Mouse (Mus musculus): ENCODE measurements around the gene Luc7l.
"Not testable (repeated sequence)": the region's sequence is repeated elsewhere in the genome, so short reads cannot be mapped to it uniquely, and the experiment has no call there.

The Luc7l gene

DNA sequence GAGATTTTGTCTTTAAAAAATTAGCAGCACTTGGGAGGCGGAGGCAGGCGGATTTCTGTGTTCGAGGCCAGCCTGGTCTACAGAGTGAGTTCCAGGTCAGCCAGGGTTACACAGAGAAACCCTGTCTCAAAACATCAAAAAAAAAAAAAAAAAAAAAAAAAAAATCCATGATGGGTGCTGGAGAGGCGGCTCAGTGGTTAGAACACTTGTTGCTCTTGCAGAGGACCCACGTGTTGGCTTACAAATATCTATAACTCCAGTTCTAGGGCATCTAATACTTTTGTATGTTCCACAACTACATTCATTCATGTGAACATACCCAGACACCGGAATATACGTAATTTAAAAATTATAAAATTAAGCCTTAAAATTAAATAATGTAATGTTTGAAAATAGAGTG is 2.6 kb downstream of the Luc7l start:
- no peak for DNase-seq

DNA sequence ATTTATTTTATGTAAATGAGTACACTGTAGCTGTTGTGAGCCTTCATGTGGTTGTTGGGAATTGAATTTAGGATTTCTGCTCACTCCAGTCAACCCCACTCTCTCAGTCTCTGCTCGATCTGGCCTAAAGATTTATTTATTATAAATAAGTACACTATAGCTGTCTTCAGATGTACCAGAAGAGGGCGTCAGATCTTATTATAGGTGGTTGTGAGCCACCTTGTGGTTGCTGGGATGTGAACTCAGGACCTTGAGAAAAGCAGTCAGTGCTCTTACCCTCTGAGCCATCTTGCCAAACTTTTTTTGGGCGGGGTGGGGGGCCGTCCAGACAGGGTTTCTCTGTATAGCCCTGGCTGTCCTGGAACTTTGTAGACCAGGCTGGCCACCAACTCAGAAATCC is 9.1 kb downstream of the Luc7l start:
- no peak for DNase-seq

DNA sequence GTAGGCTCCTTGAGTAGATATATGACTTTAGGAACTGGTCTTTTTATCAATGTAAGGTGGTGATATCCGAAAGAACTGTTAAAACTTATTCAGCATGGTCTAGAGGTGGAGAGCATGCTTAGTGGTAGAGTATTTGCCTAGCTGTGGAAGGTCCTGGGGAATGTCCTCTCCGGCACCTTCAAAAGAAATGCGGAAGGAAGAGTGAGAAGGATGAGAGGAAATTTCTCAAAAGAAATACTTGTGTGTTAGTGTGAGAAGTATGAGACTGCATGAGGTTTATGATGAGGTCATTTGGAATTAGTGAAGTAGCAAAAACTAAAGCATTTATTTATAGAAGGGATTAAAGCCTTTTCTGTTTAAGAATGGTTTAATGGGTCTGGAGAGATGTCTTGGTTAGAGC is 9.7 kb downstream of the Luc7l start:
- no peak for DNase-seq

DNA sequence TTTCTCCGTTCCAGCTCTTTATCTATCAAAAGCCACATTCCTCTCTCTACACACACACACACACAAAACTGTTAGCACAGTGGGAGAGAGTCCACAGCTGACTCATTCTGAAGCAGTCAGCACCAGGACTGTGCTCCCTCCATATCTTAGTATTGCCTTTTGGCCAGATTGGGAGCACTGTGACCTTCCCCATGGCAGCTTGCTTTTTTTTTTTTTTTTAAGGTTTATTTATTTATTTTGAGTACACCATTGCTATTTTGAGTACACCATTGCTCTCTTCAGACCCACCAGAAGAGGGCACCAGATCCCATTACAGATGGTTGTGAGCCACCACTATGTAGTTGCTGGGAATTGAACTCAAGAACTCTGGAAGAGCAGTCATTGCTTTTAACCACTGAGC is 16.2 kb downstream of the Luc7l start:
- DNase-seq, result no peak

DNA sequence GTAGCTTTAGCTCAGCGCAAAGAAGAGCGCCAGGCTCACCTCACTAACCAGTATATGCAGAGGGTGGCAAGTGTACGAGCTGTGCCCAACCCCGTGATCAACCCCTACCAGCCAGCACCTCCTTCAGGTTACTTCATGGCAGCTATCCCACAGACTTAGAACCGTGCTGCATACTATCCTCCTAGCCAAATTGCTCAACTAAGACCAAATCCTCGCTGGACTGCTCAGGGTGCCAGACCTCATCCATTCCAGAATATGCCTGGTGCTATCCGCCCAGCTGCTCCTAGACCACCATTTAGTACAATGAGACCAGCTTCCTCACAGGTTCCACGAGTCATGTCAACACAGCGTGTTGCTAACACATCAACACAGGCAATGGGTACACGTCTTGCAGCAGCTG is 16.9 kb downstream of the Luc7l start:
- DNase-seq, result not testable (repeated sequence)

DNA sequence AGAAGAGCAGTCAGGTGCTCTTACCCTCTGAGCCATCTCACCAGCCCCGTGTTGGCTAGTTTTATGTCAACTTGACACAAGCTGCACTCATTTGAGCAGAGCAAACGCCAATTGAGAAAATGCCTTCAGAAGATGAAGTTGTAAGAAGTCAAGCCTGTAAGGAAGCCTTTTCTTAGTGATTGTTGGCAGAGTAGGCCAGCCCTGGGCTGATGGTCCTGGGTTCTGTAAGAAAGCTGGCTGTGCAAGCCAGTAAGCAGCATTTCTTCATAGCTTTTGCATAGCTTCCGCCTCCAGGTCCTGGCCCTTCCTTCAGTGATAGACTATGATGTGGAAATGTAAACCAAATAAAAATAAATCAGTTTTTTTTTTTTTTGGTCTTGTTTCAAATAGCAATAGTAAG is 19.9 kb downstream of the Luc7l start:
- no peak for DNase-seq

DNA sequence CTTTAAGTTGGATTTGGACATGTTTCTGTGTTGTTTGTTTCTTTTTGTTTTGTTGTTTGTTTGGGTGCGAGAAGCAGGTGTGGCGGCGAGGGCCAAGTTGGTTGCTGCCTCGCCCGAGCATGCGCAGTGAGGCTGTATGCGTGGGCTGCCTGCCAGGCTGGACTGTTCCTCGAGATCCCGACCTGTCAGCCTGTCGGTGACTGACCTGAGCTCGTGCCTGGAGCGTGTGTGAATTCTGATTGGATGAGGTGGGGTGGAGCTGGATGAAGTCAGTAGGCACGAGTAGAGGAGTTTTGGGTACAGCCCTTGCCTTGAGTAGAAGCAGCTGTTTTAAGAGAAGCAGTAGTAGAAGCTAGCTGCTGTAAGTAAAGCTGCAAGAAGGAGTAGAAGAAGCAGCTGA is 23.2 kb downstream of the Luc7l start:
- DNase-seq, result no peak

DNA sequence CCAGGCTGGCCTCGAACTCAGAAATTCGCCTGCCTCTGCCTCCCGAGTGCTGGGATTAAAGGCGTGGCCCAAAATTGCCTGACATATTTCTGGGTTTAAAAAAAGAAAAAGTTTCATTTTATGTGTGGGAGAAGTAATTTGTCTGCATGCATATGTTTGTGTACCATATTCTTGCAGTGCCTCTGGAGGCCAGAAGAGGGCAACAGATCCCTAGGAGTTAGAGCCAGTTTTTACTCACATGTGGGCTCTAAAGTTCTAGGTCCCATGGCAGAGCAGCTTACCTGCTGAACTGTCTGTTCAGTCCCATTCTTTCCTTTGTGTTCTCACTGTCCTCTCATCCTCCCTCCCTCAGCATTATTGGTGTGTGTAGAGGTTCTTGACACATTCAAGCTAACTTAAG is 24.0 kb downstream of the Luc7l start:
- DNase-seq, result peak; percentile 10 to 24

DNA sequence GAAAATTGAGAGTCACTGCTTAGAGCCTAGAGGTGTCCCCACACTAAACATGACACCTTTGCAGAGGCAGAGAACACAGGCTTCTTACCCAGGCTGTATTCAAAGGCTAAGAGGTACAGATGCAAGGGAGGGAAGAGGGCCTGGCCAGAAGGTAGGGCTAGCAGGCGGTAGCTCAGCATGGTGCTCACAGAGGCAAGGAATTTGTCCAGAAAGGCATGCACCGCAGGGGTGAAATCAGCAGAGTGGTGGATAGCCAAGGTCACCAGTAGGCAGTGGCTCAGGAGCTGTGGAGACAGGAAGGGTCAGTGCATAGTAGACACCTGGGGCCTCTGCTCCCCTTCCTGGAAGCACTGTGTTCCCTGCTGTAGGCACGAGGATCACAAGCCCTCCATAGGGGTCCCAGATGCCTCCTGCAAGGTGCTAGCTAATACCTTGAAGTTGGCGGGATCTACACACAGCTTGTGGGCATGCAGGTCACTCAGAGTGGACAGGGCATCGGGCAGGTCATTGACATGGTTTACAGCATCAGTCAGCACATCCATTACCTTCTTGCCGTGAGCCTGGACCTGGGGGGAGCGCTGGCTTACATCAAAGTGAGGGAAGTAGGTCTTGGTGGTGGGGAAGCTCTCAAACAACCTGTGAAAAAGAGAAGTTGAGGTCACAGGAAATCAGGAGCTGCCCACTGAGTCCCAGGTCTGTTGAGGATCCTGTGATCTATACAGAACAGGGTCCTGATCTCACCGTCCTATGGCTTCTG is 33.7 kb downstream of the Luc7l start:
- DNase-seq, result no peak

DNA sequence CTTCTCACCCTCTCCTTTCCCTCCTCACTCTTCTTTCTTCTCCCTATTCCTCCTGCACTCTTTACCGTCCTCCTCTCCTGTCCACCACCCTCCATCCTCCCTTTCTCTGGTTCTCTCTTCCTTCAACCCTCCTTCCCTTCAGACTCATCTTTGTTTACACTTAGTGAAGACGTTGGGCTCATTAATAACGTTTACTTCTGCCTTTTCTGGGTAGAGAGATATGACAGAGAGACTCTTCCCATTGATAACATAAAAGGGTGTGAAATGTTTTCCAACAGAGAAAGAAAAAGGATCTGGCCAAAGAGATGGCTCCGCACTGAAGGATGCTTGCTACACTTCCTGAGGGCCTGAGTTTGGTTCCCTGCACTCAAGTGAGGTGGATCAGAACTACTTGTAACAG is 36.8 kb downstream of the Luc7l start:
- no peak for DNase-seq

DNA sequence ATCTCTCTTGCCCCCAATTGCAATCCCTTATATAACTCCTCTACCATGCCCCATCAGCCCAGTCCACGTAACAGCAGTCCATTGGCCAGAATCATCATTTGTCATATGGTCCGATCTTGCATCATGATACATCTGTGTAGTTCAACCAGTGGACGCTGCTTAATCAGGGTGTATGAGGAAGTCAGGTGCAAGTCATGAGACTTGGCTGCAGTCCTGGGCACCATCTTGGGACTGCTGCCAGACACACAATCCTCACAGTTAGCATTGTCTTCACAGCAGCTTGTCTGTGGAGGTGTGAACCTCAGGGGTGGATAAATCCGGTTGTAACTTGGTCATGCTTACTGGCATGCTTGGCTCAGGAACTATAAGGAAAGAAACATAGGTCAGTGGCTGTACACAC is 45.6 kb downstream of the Luc7l start:
- DNase-seq, result not testable (repeated sequence)

DNA sequence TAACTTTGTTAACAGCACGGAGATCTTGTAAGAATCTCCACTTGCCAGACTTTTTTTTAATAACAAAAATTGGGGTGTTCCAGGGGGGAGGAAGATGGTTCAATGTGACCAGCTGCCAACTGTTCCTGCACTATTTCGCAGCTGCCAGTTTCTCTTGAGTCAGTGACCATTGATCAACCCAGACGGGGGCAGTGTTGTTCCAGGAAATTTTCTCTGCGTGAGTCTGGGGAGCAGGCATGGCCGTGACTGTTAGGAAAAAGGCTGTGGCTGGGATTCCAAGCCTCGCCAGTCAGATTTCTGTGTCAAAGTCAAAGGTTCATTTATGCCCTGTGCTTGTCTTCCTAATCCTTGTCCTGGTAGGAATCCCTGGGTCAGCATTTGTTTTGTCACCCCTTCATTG is 61.6 kb downstream of the Luc7l start:
- DNase-seq, result peak; percentile 66 to 80

DNA sequence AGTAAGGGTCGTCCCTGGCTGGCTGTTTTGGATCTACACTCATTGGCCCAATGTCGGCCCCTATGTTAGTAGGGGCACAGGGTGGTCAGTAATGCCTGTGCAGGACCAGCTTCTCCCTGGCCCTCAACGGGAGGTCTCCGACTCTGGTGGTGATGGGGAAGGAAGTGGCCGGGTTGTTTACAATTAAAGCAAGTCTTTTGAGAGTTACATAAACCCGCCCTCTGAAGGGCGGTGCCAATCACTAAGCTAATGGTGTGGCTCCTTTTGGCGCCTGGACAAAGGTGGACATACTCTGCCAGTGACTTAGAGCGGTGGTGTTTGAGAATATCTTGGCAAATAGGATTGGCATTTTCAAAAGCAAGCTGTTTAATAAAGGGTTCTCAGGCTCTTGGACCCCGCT is 62.8 kb downstream of the Luc7l start:
- DNase-seq, result peak; percentile 30 to 53

DNA sequence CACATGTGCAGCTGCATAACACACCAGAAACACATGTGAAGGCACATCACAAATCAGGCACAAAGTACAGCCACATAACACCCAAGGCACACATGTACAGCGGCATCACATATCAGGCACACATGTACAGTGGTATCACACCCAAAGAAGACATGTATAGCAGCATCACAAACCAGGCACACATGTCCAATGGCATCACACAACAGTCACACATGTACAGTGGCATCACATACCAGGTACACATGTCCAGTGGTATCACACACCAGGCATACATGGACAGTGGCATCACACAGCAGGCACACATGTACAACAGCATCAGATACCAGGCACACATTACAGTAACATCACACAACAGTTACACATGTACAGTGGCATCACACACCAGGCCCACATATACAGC is 65.7 kb downstream of the Luc7l start:
- no peak for DNase-seq
